Mouse (Mus musculus) lung, embryonic 14.5 days (tissue): ENCODE results near the gene Mcoln3. TPM values are rescaled to one million over a fixed set of nuclear protein-coding genes. Genes with fewer than 3 reads are reported as not detected.

ENCODE experiments used
- ATAC-seq: fragments of 200-750 bp; cut with Nextera tagmentation; 2 replicates; pipeline ENCODE4 v1.8.0; 2017; ENCODE audit warnings: mild to moderate bottlenecking, moderate TSS enrichment, moderate library complexity; ENCODE audit not compliant: insufficient read depth
- DNase-seq: peaks from one replicate; pipeline ENCODE4 v3.0.0-alpha.2; 2015
- H3K27ac ChIP-seq: fragments of 300-500 bp; sonication (generic); 2 replicates; pipeline ENCODE4 v1.5.1; 2014; ENCODE audit warnings: low read depth, mild to moderate bottlenecking, moderate library complexity
- H3K27me3 ChIP-seq: fragments of 300-500 bp; sonication (generic); 2 replicates; pipeline ENCODE4 v1.6.1; 2014; ENCODE audit warnings: low read length, control low read depth; ENCODE audit not compliant: insufficient read depth
- H3K36me3 ChIP-seq: fragments of 300-500 bp; sonication (generic); 2 replicates; pipeline ENCODE4 v1.6.1; 2014; ENCODE audit warnings: control low read depth; ENCODE audit not compliant: insufficient read depth
- H3K4me1 ChIP-seq: fragments of 300-500 bp; sonication (generic); 2 replicates; pipeline ENCODE4 v1.6.1; 2014; ENCODE audit warnings: antibody characterized with exemption, control low read depth; ENCODE audit not compliant: insufficient read depth
- H3K4me2 ChIP-seq: fragments of 300-500 bp; sonication (generic); 2 replicates; pipeline ENCODE4 v1.6.1; 2014; ENCODE audit warnings: mild to moderate bottlenecking
- H3K4me3 ChIP-seq: fragments of 300-500 bp; sonication (generic); 2 replicates; pipeline ENCODE4 v1.5.1; 2014; ENCODE audit warnings: low read depth, low read length
- H3K9ac ChIP-seq: fragments of 300-500 bp; sonication (generic); 2 replicates; pipeline ENCODE4 v1.6.1; 2014
- H3K9me3 ChIP-seq: fragments of 300-500 bp; sonication (generic); 2 replicates; pipeline ENCODE4 v1.6.1; 2016; ENCODE audit warnings: low read depth, low read length, control low read depth
- CTCF ChIP-seq: IDR thresholded peaks from 2 replicates; pipeline ENCODE4 v1.5.1; 2016; ENCODE audit warnings: antibody characterized with exemption, low read depth
- WGBS: fragments of 180-500 bp; shearing (Covaris S2); extraction: QIAGEN DNeasy Blood & Tissue Kit; methylation state at CpG from one replicate; pipeline ENCODE4 v1.1.7; 2014; 5-methylcytosine and 5-hydroxymethylcytosine counted together
- polyA plus RNA-seq: library from polyadenylated mRNA; unstranded; fragments of >200 nt; fragmentation: Nextera tagmentation; extraction: Ambion mirVana; gene quantifications from 2 replicates; pipeline ENCODE4 v1.2.1, GENCODE M21; 2014

Gene Mcoln3
- polyA plus RNA-seq, 1 experiment from 2014 or later = 1.0 TPM

- 73% methylated on average over 10 of the region's 10 CpGs for WGBS
- Histone ChIP-seq H3K27me3 (no peaks in the 10 kb centered on the region), H3K9ac (no peak overlapping the region), H3K4me3 (no peak overlapping the region), H3K9me3 (no peaks in the 10 kb centered on the region), H3K4me1 (no peaks in the 10 kb centered on the region), H3K4me2 (no peak overlapping the region), H3K36me3 (no peaks in the 10 kb centered on the region), H3K27ac (no peak overlapping the region)
- DNase-seq (no peak), ATAC-seq (no peak)
- TF ChIP-seq CTCF = no peak
Observed at GRCm38 (mm10) chr3:146186033-146186432, 68.8 kb downstream of the Mcoln3 start.

GRCm38 (mm10) chr3:146189933-146190332, 72.7 kb downstream of the Mcoln3 start:
- H3K4me2 ChIP-seq = no peak overlapping the region
- no peaks in the 10 kb centered on the region for H3K36me3 ChIP-seq
- DNase-seq = no peak
- TF ChIP-seq CTCF = peak; percentile 41; the same call in 1 of the 2 replicates
- H3K9me3 ChIP-seq = no peaks in the 10 kb centered on the region
- no peak overlapping the region for H3K4me3 ChIP-seq
- no peaks in the 10 kb centered on the region for H3K27me3 ChIP-seq
- H3K27ac ChIP-seq = no peak overlapping the region
- no peak for ATAC-seq
- H3K4me1 ChIP-seq = no peaks in the 10 kb centered on the region
- WGBS = 58% methylated on average over 10 of the region's 10 CpGs
- H3K9ac ChIP-seq = no peak overlapping the region

Other genes with a start within 250 kb of the Mcoln3 start
- 50.6 and 50.7 TPM in 2 replicates for gene Bcl10, start 194.6 kb upstream of the Mcoln3 start, polyA plus RNA-seq
- gene 2410004B18Rik, start 179.4 kb upstream of the Mcoln3 start, polyA plus RNA-seq = 50.7 and 52.7 TPM in 2 replicates
- 2.5 and 3.2 TPM in 2 replicates for gene Syde2, start 129.6 kb upstream of the Mcoln3 start, polyA plus RNA-seq
- 0.12 TPM in 1 of 2 replicates, not detected in the other for gene Wdr63, start 9.3 kb upstream of the Mcoln3 start, polyA plus RNA-seq
- gene Mcoln2, start 32.4 kb downstream of the Mcoln3 start, polyA plus RNA-seq = 0.32 and 0.33 TPM in 2 replicates
- 1.8 and 1.9 TPM in 2 replicates for gene Lpar3, start 103.5 kb downstream of the Mcoln3 start, polyA plus RNA-seq